Comparison of ENCODE assay signal across 8 mouse cellular contexts in the genomic region with DNA sequence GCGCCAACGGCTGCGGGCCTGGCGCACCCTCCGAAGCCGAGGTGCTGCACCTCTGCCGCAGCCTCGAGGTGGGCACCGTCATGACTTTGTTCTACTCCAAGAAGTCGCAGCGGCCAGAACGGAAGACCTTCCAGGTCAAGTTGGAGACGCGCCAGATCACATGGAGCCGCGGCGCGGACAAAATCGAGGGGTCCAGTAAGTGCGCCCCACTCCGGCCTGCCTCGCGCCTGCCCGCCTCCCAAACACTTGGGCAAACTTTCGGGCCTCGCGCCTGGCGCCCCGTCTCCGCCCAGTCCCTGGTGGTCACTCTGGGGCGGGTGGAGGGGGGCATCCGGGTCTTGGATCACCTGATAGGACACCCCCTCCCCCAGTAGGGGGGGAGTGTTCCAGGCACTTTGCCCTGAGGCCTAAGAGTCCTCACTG. TPM values are rescaled to one million over a fixed set of nuclear protein-coding genes. Genes with fewer than 3 reads are reported as not detected.
DNase-seq lines count a peak whose midpoint lies in the region; ATAC-seq lines count a peak whose summit lies in the region.

No protein-coding gene starts in this region.

- peaks cover 8% of the 10 kb centered on the region; the same call in 1 of the 2 replicates for H3K27me3 ChIP-seq in embryonic facial prominence, embryonic 10.5 days (replicated peaks; ENCODE audit: low read depth, poor library complexity, severe bottlenecking)
- no peaks in the 10 kb centered on the region for H3K27me3 ChIP-seq in limb, embryonic 15.5 days
- H3K27me3 ChIP-seq in midbrain, embryonic 16.5 days (ENCODE audit: control insufficient read depth, insufficient read depth, low read depth, low read length) = no peaks in the 10 kb centered on the region

- peaks cover 55% of the 10 kb centered on the region for H3K4me1 ChIP-seq in embryonic facial prominence, embryonic 10.5 days
- peaks cover 51% of the 10 kb centered on the region for H3K4me1 ChIP-seq in limb, embryonic 15.5 days
- peaks cover 42% of the 10 kb centered on the region for H3K4me1 ChIP-seq in midbrain, embryonic 16.5 days (ENCODE audit: control insufficient read depth, insufficient read depth, low read length)

- peak overlapping the region; percentile 90 for H3K4me2 ChIP-seq in limb, embryonic 15.5 days
- peak overlapping the region; percentile 97 for H3K4me2 ChIP-seq in midbrain, embryonic 16.5 days (ENCODE audit: low read length)

- H3K4me3 ChIP-seq in embryonic facial prominence, embryonic 10.5 days = peak overlapping the region; percentile 95
- H3K4me3 ChIP-seq in limb, embryonic 15.5 days = peak overlapping the region; percentile 96
- peak overlapping the region; percentile 92 for H3K4me3 ChIP-seq in midbrain, embryonic 16.5 days (ENCODE audit: low read depth, low read length)

- peak overlapping the region; percentile 100 for H3K27ac ChIP-seq in embryonic facial prominence, embryonic 10.5 days (replicated peaks)
- peak overlapping the region; percentile 97 for H3K27ac ChIP-seq in limb, embryonic 15.5 days
- peak overlapping the region; percentile 97 for H3K27ac ChIP-seq in midbrain, embryonic 16.5 days (ENCODE audit: low read length)

- H3K36me3 ChIP-seq in embryonic facial prominence, embryonic 10.5 days (replicated peaks) = peaks cover 41% of the 10 kb centered on the region
- peaks cover 29% of the 10 kb centered on the region for H3K36me3 ChIP-seq in limb, embryonic 15.5 days
- no peaks in the 10 kb centered on the region; the same call in 1 of the 2 replicates for H3K36me3 ChIP-seq in midbrain, embryonic 16.5 days (ENCODE audit: control insufficient read depth, insufficient read depth, low read length)

- peak; percentile 46 for DNase-seq in right cerebral cortex, adult 18-20 months
- DNase-seq in right cerebral cortex, postnatal 25 days = no peak
- DNase-seq in embryonic facial prominence, embryonic 10.5 days (ENCODE audit: low spot score) = peak; percentile 77
- peak; percentile 72 for DNase-seq in heart, adult 8-10 months (ENCODE audit: low spot score)
- DNase-seq in kidney, adult 8-10 months = peak; percentile 63 to 67
- peak; percentile 38 for DNase-seq in urinary bladder, postnatal 10 days (ENCODE audit: low spot score)

- whole genome bisulfite sequencing in embryonic facial prominence, embryonic 10.5 days = under 1% methylated on average over 32 of the region's 32 CpGs
- 0% methylated on average over 32 of the region's 32 CpGs for WGBS in limb, embryonic 15.5 days
- WGBS in midbrain, embryonic 16.5 days = under 1% methylated on average over 32 of the region's 32 CpGs

- H3K9ac ChIP-seq in limb, embryonic 15.5 days = peak overlapping the region; percentile 97
- peak overlapping the region; percentile 99 for H3K9ac ChIP-seq in midbrain, embryonic 16.5 days (ENCODE audit: low read depth, low read length)

- H3K9me3 ChIP-seq in embryonic facial prominence, embryonic 10.5 days = no peaks in the 10 kb centered on the region
- H3K9me3 ChIP-seq in limb, embryonic 15.5 days = no peaks in the 10 kb centered on the region
- no peaks in the 10 kb centered on the region for H3K9me3 ChIP-seq in midbrain, embryonic 16.5 days (replicated peaks; ENCODE audit: control insufficient read depth, low read length, poor library complexity, severe bottlenecking)

- no peak for ATAC-seq in limb, embryonic 15.5 days (ENCODE audit: insufficient number of reproducible peaks, low FRiP score, low TSS enrichment, low read depth)
- ATAC-seq in midbrain, embryonic 16.5 days = peak; percentile 15

RNA-seq across cellular contexts. Expression of gene Plcg1, which starts 0.8 kb away (rescaled TPM):
- 80.9 and 81.8 TPM in 2 replicates for polyA plus RNA-seq in embryonic facial prominence, embryonic 10.5 days (2016; fragmentation: Nextera tagmentation; extraction: Ambion mirVana)
- 10 to 100 TPM; 44.8 to 66.1 (median 52.9) TPM for total RNA-seq in heart, adult 8-10 months (2022)
- polyA plus RNA-seq in limb, embryonic 15.5 days (2015; fragmentation: Nextera tagmentation; extraction: Ambion mirVana) = 41.8 and 51.8 TPM in 2 replicates
- polyA plus RNA-seq in midbrain, embryonic 16.5 days (2015; fragmentation: Nextera tagmentation; extraction: Ambion mirVana) = 52.1 and 57.3 TPM in 2 replicates
